Mouse (Mus musculus) intestine, postnatal 0 days (tissue): ENCODE measurements around the gene Itgb5. TPM values are rescaled to one million over a fixed set of nuclear protein-coding genes. Genes with fewer than 3 reads are reported as not detected.

ENCODE experiments used
- ATAC-seq: fragments of 200-750 bp; cut with Nextera tagmentation; 2 replicates; pipeline ENCODE4 v1.8.0; 2017; ENCODE audit warnings: mild to moderate bottlenecking, moderate TSS enrichment, moderate library complexity
- H3K27ac ChIP-seq: fragments of 300-500 bp; sonication (generic); 2 replicates; pipeline ENCODE4 v1.5.1; 2014; ENCODE audit warnings: mild to moderate bottlenecking, low read depth, low read length, moderate library complexity
- H3K27me3 ChIP-seq: fragments of 300-500 bp; sonication (generic); replicated peaks from 2 replicates; pipeline ENCODE4 v1.6.1; 2014; ENCODE audit warnings: low read length, mixed read lengths; ENCODE audit not compliant: control insufficient read depth, insufficient read depth
- H3K36me3 ChIP-seq: fragments of 300-500 bp; sonication (generic); 2 replicates; pipeline ENCODE4 v1.6.1; 2014; ENCODE audit warnings: mild to moderate bottlenecking, moderate library complexity; ENCODE audit not compliant: control insufficient read depth, insufficient read depth
- H3K4me1 ChIP-seq: fragments of 300-500 bp; sonication (generic); replicated peaks from 2 replicates; pipeline ENCODE4 v1.6.1; 2014; ENCODE audit warnings: antibody characterized with exemption, low read length, mixed read lengths; ENCODE audit not compliant: control insufficient read depth, insufficient read depth
- H3K4me2 ChIP-seq: fragments of 300-500 bp; sonication (generic); replicated peaks from 2 replicates; pipeline ENCODE4 v1.6.1; 2014; ENCODE audit warnings: low read depth, mild to moderate bottlenecking, moderate library complexity
- H3K4me3 ChIP-seq: fragments of 300-500 bp; sonication (generic); 2 replicates; pipeline ENCODE4 v1.5.1; 2014; ENCODE audit warnings: low read depth, low read length
- H3K9ac ChIP-seq: fragments of 300-500 bp; sonication (generic); 2 replicates; pipeline ENCODE4 v1.6.1; 2014; ENCODE audit warnings: mild to moderate bottlenecking, low read depth, low read length
- H3K9me3 ChIP-seq: fragments of 300-500 bp; sonication (generic); 2 replicates; pipeline ENCODE4 v1.6.1; 2016; ENCODE audit warnings: mixed run types; ENCODE audit not compliant: control insufficient read depth
- CTCF ChIP-seq: sonication (generic); IDR thresholded peaks from 2 replicates; pipeline ENCODE4 v1.5.1; 2016; ENCODE audit warnings: low read depth, mild to moderate bottlenecking, control low read depth, antibody characterized with exemption, moderate library complexity
- WGBS: fragments of 180-500 bp; shearing (Covaris S2); extraction: QIAGEN DNeasy Blood & Tissue Kit; methylation state at CpG from one replicate; pipeline ENCODE4 v1.1.7; 2014; 5-methylcytosine and 5-hydroxymethylcytosine counted together
- polyA plus RNA-seq: library from polyadenylated mRNA; unstranded; fragments of >200 nt; fragmentation: Nextera tagmentation; extraction: Ambion mirVana; gene quantifications from 2 replicates; pipeline ENCODE4 v1.2.1, GENCODE M21; 2015

Itgb5 gene
- polyA plus RNA-seq, 1 experiment from 2014 or later = 23.5 TPM

- ATAC-seq = no peak
- Histone ChIP-seq H3K9ac (no peak overlapping the region), H3K4me3 (no peak overlapping the region), H3K36me3 (no peaks in the 10 kb centered on the region), H3K4me2 (no peak overlapping the region), H3K27me3 (no peaks in the 10 kb centered on the region), H3K9me3 (no peaks in the 10 kb centered on the region), H3K4me1 (no peaks in the 10 kb centered on the region; the same call in none of the 2 replicates), H3K27ac (no peak overlapping the region)
- no peak for TF ChIP-seq CTCF
- 51% methylated on average over 2 of the region's 2 CpGs for WGBS
These were observed 102.2 kb downstream of the Itgb5 start for GRCm38 (mm10) chr16:33931682-33932081.

- no peak overlapping the region for H3K27ac ChIP-seq
- H3K27me3 ChIP-seq = no peaks in the 10 kb centered on the region
- no peaks in the 10 kb centered on the region for H3K36me3 ChIP-seq
- H3K4me3 ChIP-seq = no peak overlapping the region
- no peak for TF ChIP-seq CTCF
- H3K9ac ChIP-seq = no peak overlapping the region
- H3K4me2 ChIP-seq = no peak overlapping the region
- no peaks in the 10 kb centered on the region; the same call in none of the 2 replicates for H3K4me1 ChIP-seq
- ATAC-seq = no peak
- 52% methylated on average over 5 of the region's 5 CpGs for WGBS
- H3K9me3 ChIP-seq = no peaks in the 10 kb centered on the region
These were observed 102.7 kb downstream of the Itgb5 start for GRCm38 (mm10) chr16:33932126-33932525.

GRCm38 (mm10) chr16:33933411-33933810 lies 103.9 kb downstream of the Itgb5 start:
- H3K4me1 ChIP-seq = no peaks in the 10 kb centered on the region; the same call in none of the 2 replicates
- H3K4me3 ChIP-seq = no peak overlapping the region
- no peaks in the 10 kb centered on the region for H3K9me3 ChIP-seq
- no peak overlapping the region for H3K27ac ChIP-seq
- TF ChIP-seq CTCF = no peak
- no peaks in the 10 kb centered on the region for H3K27me3 ChIP-seq
- H3K4me2 ChIP-seq = no peak overlapping the region
- 84% methylated on average over 11 of the region's 11 CpGs for WGBS
- H3K36me3 ChIP-seq = no peaks in the 10 kb centered on the region
- no peak for ATAC-seq
- H3K9ac ChIP-seq = no peak overlapping the region

- 46% methylated on average over 5 of the region's 5 CpGs for WGBS
- ATAC-seq = no peak
- Histone ChIP-seq H3K4me1 (no peaks in the 10 kb centered on the region; the same call in none of the 2 replicates), H3K4me3 (no peak overlapping the region), H3K9me3 (no peaks in the 10 kb centered on the region), H3K36me3 (no peaks in the 10 kb centered on the region), H3K9ac (no peak overlapping the region), H3K27ac (peak overlapping the region; percentile 54; the same call in 1 of the 2 replicates), H3K4me2 (no peak overlapping the region), H3K27me3 (no peaks in the 10 kb centered on the region)
- TF ChIP-seq CTCF = no peak
These were observed 105.4 kb downstream of the Itgb5 start for GRCm38 (mm10) chr16:33934701-33935406.

- Histone ChIP-seq H3K36me3 (no peaks in the 10 kb centered on the region), H3K4me1 (no peaks in the 10 kb centered on the region; the same call in none of the 2 replicates), H3K27me3 (no peaks in the 10 kb centered on the region), H3K9me3 (no peaks in the 10 kb centered on the region), H3K4me3 (no peak overlapping the region), H3K4me2 (no peak overlapping the region), H3K9ac (no peak overlapping the region), H3K27ac (no peak overlapping the region)
- no peak for TF ChIP-seq CTCF
- WGBS = 95% methylated on average over 6 of the region's 6 CpGs
- no peak for ATAC-seq
These were observed 105.9 kb downstream of the Itgb5 start for GRCm38 (mm10) chr16:33935407-33935785.

- Histone ChIP-seq H3K27me3 (no peaks in the 10 kb centered on the region), H3K9me3 (no peaks in the 10 kb centered on the region), H3K36me3 (no peaks in the 10 kb centered on the region), H3K4me1 (no peaks in the 10 kb centered on the region; the same call in none of the 2 replicates), H3K9ac (no peak overlapping the region), H3K4me2 (no peak overlapping the region), H3K27ac (no peak overlapping the region), H3K4me3 (no peak overlapping the region)
- TF ChIP-seq CTCF = no peak
- no peak for ATAC-seq
- 85% methylated on average over 4 of the region's 4 CpGs for WGBS
These were observed 107.4 kb downstream of the Itgb5 start for GRCm38 (mm10) chr16:33936885-33937284.
